Mouse (Mus musculus): Measurements from ENCODE around the gene Med14.
A peak's percentile ranks its signal among the peaks of the same experiment; 100 is the strongest.

Gene Med14

GRCm38 (mm10) chrX:12673054-12673775, 88.7 kb downstream of the Med14 start, which contains the start of gene 1810030O07Rik:
Gene 1810030O07Rik (minus strand): TSS chrX:12673668.
- peak; percentile 75 for DNase-seq (ENCODE audit: low spot score)

DNA sequence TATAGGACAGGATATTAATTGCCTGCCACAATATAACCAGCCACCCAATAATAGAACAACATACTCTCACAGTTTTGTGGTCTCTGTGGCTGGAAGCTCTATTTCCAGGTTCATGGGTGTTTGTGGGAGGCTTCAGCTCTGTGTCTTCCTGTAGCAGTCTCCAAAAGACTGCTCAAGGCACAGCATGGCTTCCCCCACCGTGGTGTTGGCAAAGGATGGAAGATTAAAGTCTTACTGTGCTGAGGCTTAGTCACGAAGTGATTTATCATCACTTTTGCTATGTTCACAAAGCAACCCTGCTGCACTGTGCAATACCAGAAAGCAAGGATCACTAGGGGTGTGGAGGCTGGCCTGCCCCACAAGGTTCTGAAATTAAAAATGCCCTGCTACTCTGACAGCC, 108.0 kb downstream of the Med14 start:
- DNase-seq (ENCODE audit: low spot score): no peak

GRCm38 (mm10) chrX:12651906-12652305, 110.0 kb downstream of the Med14 start:
- DNase-seq (ENCODE audit: low spot score): no peak

DNA sequence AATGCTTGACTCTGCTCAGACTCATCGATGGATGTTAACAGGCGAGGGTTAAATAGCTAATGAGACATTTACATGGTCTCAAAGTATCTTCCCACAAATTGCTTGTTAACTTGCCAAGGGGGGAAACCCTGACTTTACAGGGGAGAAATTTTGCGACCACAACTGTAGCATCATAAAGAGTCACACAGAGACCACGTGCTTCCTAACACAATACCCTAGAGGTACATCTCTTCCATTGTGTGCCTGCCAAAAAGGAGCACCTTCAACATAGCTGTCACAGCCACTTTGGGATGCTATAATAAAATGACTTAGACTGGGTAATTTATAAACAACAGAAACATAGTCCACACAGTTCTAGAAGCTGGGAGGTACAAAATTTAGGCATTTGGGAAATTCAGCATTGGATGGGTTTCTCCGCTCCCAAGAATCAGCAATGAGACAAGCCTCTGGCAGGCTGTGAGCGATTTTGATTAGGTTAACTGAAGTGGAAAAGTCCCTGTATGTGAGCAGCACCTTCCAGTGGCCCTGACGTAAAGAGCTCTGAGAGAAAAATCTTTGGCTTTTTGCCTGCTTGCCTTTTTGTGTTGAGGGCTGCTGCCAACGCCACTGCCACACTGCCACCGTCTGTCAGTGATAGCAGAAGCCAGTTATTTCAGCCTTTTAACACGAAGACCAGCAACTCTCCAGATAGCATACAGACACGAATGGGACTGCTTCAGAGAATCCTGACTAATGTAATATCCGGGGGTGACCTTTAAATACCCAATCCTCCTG, 116.2 kb downstream of the Med14 start:
- DNase-seq (ENCODE audit: low spot score): no peak

DNA sequence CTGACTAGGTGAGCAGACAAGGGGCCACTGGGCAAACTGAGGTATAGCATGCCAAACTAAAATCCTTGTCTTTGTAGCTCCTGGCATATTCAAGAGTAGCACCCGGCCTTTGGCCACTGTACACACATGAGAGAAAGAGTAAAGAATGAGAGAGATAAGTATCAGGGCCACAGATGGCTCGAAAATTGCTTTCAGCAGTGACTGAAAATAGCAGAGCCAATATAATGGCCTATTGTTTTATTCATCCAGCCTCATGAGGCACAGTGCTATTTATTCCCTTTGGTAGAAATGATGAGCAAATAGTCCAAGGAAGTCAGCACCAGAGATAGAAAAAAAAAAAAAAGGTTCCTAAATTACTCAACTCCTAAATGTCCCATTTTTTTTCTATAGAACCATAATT, 116.9 kb downstream of the Med14 start:
- no peak for DNase-seq (ENCODE audit: low spot score)
